In the genomic region with DNA sequence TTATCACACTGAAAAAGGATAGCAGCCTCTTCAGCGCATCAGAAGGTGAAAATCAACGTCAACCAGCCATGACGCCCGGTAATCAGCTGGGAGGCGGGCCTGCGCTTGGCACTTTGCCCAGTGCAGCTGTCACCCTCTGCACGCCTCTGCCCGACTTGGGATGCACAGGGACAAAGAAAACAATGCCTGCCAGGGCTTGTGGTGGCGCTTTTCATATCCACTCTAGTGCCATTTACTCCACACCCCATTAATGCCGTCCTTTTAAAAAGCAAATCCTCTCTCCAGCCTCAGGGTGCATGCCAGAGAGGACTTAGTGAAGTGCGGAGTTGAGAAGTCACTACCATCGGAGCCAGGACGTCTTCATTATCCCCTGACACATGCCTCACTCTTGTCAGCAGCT, we compare ENCODE assay signal across 9 mouse cellular contexts.
A peak's percentile ranks its signal among the peaks of the same experiment; 100 is the strongest.
DNase-seq lines count a peak whose midpoint lies in the region; ATAC-seq and TF ChIP-seq lines count a peak whose summit lies in the region.
"Had no signal": no experiment of that assay in that cellular context is flagged by ENCODE, and none has a peak within 500 bp of the region (broad histone marks: within the 10 kb centered on the region; RNA-seq: fewer than 3 reads in every experiment).

No protein-coding gene starts in this region.

- no peak for TF ChIP-seq CTCF in liver, postnatal 0 days (IDR thresholded peaks at IDR 0.05; ENCODE audit: low read depth)

- H3K27ac ChIP-seq in embryonic facial prominence, embryonic 14.5 days (replicated peaks; ENCODE audit: low read depth, low read length): 0 out of 2 replicates have a peak overlapping the region, but pooled peaks have one; percentile 2
- no peak overlapping the region; the same call in 1 of the 2 replicates for H3K27ac ChIP-seq in embryonic facial prominence, embryonic 10.5 days (replicated peaks)
- peak overlapping the region; percentile 23; the same call in 1 of the 2 replicates for H3K27ac ChIP-seq in neural tube, embryonic 11.5 days (ENCODE audit: low read depth, low read length)
- peak overlapping the region; percentile 69 for H3K27ac ChIP-seq in neural tube, embryonic 14.5 days (ENCODE audit: low read depth, low read length)
- H3K27ac ChIP-seq in liver, postnatal 0 days (ENCODE audit: low read depth): no peak overlapping the region

- no peak for TF ChIP-seq EP300 in liver, postnatal 0 days (IDR thresholded peaks at IDR 0.05; ENCODE audit: low read depth)

- peak; percentile 83 for DNase-seq in embryonic facial prominence, embryonic 14.5 days (ENCODE audit: low spot score)
- no peak for DNase-seq in embryonic facial prominence, embryonic 10.5 days (ENCODE audit: low spot score)
- DNase-seq in neural tube, embryonic 11.5 days (ENCODE audit: low spot score): peak; percentile 63
- DNase-seq in neural tube, embryonic 10.5 days (ENCODE audit: extremely low spot score, low spot score): no peak
- DNase-seq in heart, postnatal 4 days: peak; percentile 77
- no peak for DNase-seq in thymus, adult 18-20 months
- no peak for DNase-seq in liver, postnatal 0 days

- H3K4me1 ChIP-seq in embryonic facial prominence, embryonic 14.5 days (ENCODE audit: control insufficient read depth, insufficient read depth, low read length): peaks cover 17% of the 10 kb centered on the region
- H3K4me1 ChIP-seq in embryonic facial prominence, embryonic 10.5 days: peaks cover 33% of the 10 kb centered on the region
- H3K4me1 ChIP-seq in neural tube, embryonic 11.5 days (ENCODE audit: control insufficient read depth, insufficient read depth, low read length): peaks cover 5% of the 10 kb centered on the region; the same call in 1 of the 2 replicates
- H3K4me1 ChIP-seq in neural tube, embryonic 14.5 days (ENCODE audit: control insufficient read depth, insufficient read depth, low read length): peaks cover 16% of the 10 kb centered on the region
- H3K4me1 ChIP-seq in liver, postnatal 0 days (ENCODE audit: insufficient read depth): no peaks in the 10 kb centered on the region
- H3K4me1 ChIP-seq: megakaryocyte, embryonic 14.5 days had no signal

- H3K36me3 ChIP-seq in embryonic facial prominence, embryonic 14.5 days (ENCODE audit: control insufficient read depth, insufficient read depth, low read length): no peaks in the 10 kb centered on the region
- H3K36me3 ChIP-seq in embryonic facial prominence, embryonic 10.5 days (replicated peaks): no peaks in the 10 kb centered on the region
- H3K36me3 ChIP-seq in neural tube, embryonic 11.5 days (ENCODE audit: control insufficient read depth, insufficient read depth, low read length): no peaks in the 10 kb centered on the region
- no peaks in the 10 kb centered on the region for H3K36me3 ChIP-seq in neural tube, embryonic 14.5 days (ENCODE audit: control insufficient read depth, insufficient read depth, low read length)
- H3K36me3 ChIP-seq in liver, postnatal 0 days (replicated peaks; ENCODE audit: insufficient read depth, low read length): no peaks in the 10 kb centered on the region

- H3K4me3 ChIP-seq in embryonic facial prominence, embryonic 14.5 days (ENCODE audit: low read depth, low read length): no peak overlapping the region
- H3K4me3 ChIP-seq in embryonic facial prominence, embryonic 10.5 days: no peak overlapping the region
- H3K4me3 ChIP-seq in neural tube, embryonic 11.5 days (ENCODE audit: low read depth, low read length): no peak overlapping the region
- H3K4me3 ChIP-seq in neural tube, embryonic 14.5 days (ENCODE audit: low read depth, low read length): no peak overlapping the region
- no peak overlapping the region for H3K4me3 ChIP-seq in liver, postnatal 0 days (ENCODE audit: low read depth, low read length)

- H3K27me3 ChIP-seq in embryonic facial prominence, embryonic 14.5 days (replicated peaks; ENCODE audit: control insufficient read depth, insufficient read depth, low read length): no peaks in the 10 kb centered on the region
- peaks cover 12% of the 10 kb centered on the region; the same call in 1 of the 2 replicates for H3K27me3 ChIP-seq in embryonic facial prominence, embryonic 10.5 days (replicated peaks; ENCODE audit: low read depth, poor library complexity, severe bottlenecking)
- no peaks in the 10 kb centered on the region for H3K27me3 ChIP-seq in neural tube, embryonic 11.5 days (ENCODE audit: control insufficient read depth, insufficient read depth, low read length)
- no peaks in the 10 kb centered on the region for H3K27me3 ChIP-seq in neural tube, embryonic 14.5 days (ENCODE audit: control insufficient read depth, insufficient read depth, low read length)
- H3K27me3 ChIP-seq in liver, postnatal 0 days (ENCODE audit: insufficient read depth, low read length): no peaks in the 10 kb centered on the region

- ATAC-seq in embryonic facial prominence, embryonic 14.5 days (ENCODE audit: low read depth): peak; percentile 84
- ATAC-seq in neural tube, embryonic 11.5 days (ENCODE audit: insufficient read depth, low FRiP score, low TSS enrichment): peak; percentile 61; the same call in 1 of the 2 replicates
- ATAC-seq in neural tube, embryonic 14.5 days (ENCODE audit: low read depth): peak; percentile 50; the same call in 1 of the 2 replicates
- no peak for ATAC-seq in liver, postnatal 0 days

- H3K9me3 ChIP-seq in embryonic facial prominence, embryonic 14.5 days (ENCODE audit: control insufficient read depth, low read length): no peaks in the 10 kb centered on the region
- no peaks in the 10 kb centered on the region for H3K9me3 ChIP-seq in embryonic facial prominence, embryonic 10.5 days
- H3K9me3 ChIP-seq in neural tube, embryonic 11.5 days (ENCODE audit: control insufficient read depth, low read length): no peaks in the 10 kb centered on the region
- no peaks in the 10 kb centered on the region for H3K9me3 ChIP-seq in neural tube, embryonic 14.5 days (ENCODE audit: control insufficient read depth, low read length)
- H3K9me3 ChIP-seq in liver, postnatal 0 days (ENCODE audit: low read length): no peaks in the 10 kb centered on the region
- H3K9me3 ChIP-seq: megakaryocyte, embryonic 14.5 days had no signal

- H3K4me2 ChIP-seq in embryonic facial prominence, embryonic 14.5 days (ENCODE audit: low read depth, low read length): no peak overlapping the region
- H3K4me2 ChIP-seq in neural tube, embryonic 11.5 days (ENCODE audit: low read depth): no peak overlapping the region
- no peak overlapping the region for H3K4me2 ChIP-seq in neural tube, embryonic 14.5 days (ENCODE audit: low read depth, low read length)
- no peak overlapping the region for H3K4me2 ChIP-seq in liver, postnatal 0 days (ENCODE audit: low read depth, low read length)

- 50% methylated on average over 13 of the region's 13 CpGs for WGBS in embryonic facial prominence, embryonic 14.5 days
- WGBS in embryonic facial prominence, embryonic 10.5 days: 75% methylated on average over 13 of the region's 13 CpGs
- 67% methylated on average over 13 of the region's 13 CpGs for WGBS in neural tube, embryonic 11.5 days
- 16% methylated on average over 13 of the region's 13 CpGs for WGBS in neural tube, embryonic 14.5 days
- 65% methylated on average over 13 of the region's 13 CpGs for WGBS in liver, postnatal 0 days (ENCODE audit: insufficient replicate concordance)

- no peak overlapping the region for H3K9ac ChIP-seq in embryonic facial prominence, embryonic 14.5 days (ENCODE audit: low read depth, low read length)
- H3K9ac ChIP-seq in neural tube, embryonic 11.5 days (ENCODE audit: low read length): no peak overlapping the region
- H3K9ac ChIP-seq in neural tube, embryonic 14.5 days (replicated peaks; ENCODE audit: low read depth, low read length): 0 out of 2 replicates have a peak overlapping the region, but pooled peaks have one; percentile 1
- H3K9ac ChIP-seq in liver, postnatal 0 days (replicated peaks): no peak overlapping the region

Comparison
In these comparisons a context has a peak if more than half of its experiments do, and no peak if none do; other contexts are left out.
1. DNase-seq: peak in embryonic facial prominence, embryonic 14.5 days (single experiment), neural tube, embryonic 11.5 days (single experiment) and heart, postnatal 4 days (single experiment); none in embryonic facial prominence, embryonic 10.5 days (single experiment), neural tube, embryonic 10.5 days (single experiment), thymus, adult 18-20 months (0 of 2) and liver, postnatal 0 days (single experiment).
2. H3K27ac ChIP-seq: peak in embryonic facial prominence, embryonic 14.5 days (single experiment), neural tube, embryonic 11.5 days (single experiment) and neural tube, embryonic 14.5 days (single experiment); none in embryonic facial prominence, embryonic 10.5 days (single experiment) and liver, postnatal 0 days (single experiment).